Mouse (Mus musculus) erythroblast, embryonic 14.5 days (primary cell): ENCODE data around the gene Ptov1.

Experiments
- GATA1 ChIP-seq: IDR thresholded peaks from 2 replicates; pipeline ENCODE4 v1.6.1; 2012; ENCODE audit warnings: low read length, inconsistent platforms, mixed read lengths
- TAL1 ChIP-seq: IDR thresholded peaks from 3 replicates; pipeline ENCODE4 v1.6.1; 2012; ENCODE audit warnings: low read length, inconsistent platforms, mixed read lengths

- TF ChIP-seq GATA1 (no peak), TAL1 (no peak)
Observed at GRCm38 (mm10) chr7:44884637-44885036, 15.0 kb upstream of the Ptov1 start.
